Mouse (Mus musculus): ENCODE data around the gene Akr1b10. TPM values are rescaled to one million over a fixed set of nuclear protein-coding genes. Genes with fewer than 3 reads are reported as not detected.
"Not testable (repeated sequence)": the region's sequence is repeated elsewhere in the genome, so short reads cannot be mapped to it uniquely, and the experiment has no call there.

The Akr1b10 gene
- polyA plus RNA-seq, 1 experiment, result not detected

DNA sequence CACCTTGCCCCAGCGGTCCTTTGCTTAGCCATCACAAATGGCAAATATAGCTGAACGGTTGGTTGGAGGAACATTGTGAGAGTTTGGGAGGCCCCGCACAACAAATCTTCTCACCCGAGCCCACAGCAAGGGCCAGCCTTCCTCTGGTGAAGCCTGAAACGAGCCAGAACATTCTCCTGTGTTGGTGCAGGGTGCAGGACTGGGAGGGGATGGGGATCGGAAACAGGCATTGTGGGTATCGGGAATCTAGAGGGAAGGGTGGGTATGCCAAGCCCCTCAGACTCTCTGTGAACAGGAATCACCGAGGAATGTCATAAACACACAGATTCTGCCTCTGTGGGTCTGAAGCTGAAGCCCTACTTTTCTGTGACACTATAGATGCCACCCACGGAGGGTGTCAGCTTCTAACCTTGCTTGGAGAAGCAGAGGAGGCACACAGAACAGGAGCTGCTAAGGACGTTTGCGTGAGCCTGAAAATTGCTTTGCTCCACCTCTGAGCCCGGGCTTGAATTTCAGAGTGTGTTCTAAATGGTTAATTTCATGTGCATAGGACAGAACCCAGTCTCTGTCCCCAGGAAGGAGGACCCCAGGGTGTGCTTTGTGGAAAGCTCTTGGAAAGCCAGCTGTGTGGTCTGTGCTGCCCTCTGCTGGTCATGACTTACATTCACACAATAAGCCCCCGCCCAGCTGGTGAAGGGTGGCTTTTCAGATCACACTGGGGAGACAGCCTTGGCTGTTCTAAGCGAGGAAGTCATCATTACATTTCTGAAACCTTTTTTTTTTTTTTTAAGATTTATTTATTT, 37.7 kb upstream of the Akr1b10 start:
- H3K4me1 ChIP-seq (ENCODE audit: control insufficient read depth), result no peaks in the 10 kb centered on the region
- no peak for TF ChIP-seq GATA1 (IDR thresholded peaks at IDR 0.05; ENCODE audit: low read length)
- no peak for TF ChIP-seq TAL1 (IDR thresholded peaks at IDR 0.05; ENCODE audit: low read length)
- no peak overlapping the region for H3K4me3 ChIP-seq (replicated peaks)
- H3K27me3 ChIP-seq (ENCODE audit: control insufficient read depth), result 0 out of 2 replicates have a peak, but pooled peaks cover 2% of the 10 kb centered on the region
- no peaks in the 10 kb centered on the region for H3K9me3 ChIP-seq (ENCODE audit: control insufficient read depth, low read length)
- no peaks in the 10 kb centered on the region for H3K36me3 ChIP-seq (ENCODE audit: control insufficient read depth)

DNA sequence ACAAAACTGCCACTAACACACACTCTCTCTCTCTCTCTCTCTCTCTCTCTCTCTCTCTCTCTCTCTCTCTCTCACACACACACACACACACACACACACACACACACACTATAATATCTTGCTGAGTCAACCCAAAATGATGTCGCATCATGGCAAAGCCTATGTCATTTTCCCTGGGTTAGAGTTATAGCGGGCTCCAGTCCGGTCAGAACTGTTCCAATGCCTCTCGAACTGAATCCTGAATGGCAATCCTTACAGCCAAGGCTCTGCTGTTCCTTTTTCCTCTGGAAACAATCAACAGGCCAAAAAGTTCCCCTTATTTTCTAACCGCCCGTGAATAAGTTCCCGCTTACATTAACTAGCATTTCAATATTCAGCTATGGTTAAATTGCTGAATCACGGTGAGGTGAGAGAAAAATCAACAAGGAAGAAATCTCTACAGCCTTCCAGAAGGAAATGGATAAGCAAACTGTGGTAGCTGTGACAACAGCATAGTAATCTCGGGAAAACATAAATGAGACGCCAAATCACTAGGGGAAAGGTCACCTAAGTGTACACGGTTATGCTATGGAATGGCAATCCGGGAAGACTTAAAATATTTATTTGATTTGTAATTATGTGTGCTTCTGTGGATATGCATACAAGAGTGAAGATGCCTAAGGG, 33.9 kb upstream of the Akr1b10 start:
- TF ChIP-seq GATA1 (IDR thresholded peaks at IDR 0.05; ENCODE audit: low read length) (no peak), TAL1 (IDR thresholded peaks at IDR 0.05; ENCODE audit: low read length) (no peak)
- H3K4me3 ChIP-seq (replicated peaks), result no peak overlapping the region
- peaks cover 5% of the 10 kb centered on the region; the same call in 1 of the 2 replicates for H3K27me3 ChIP-seq (ENCODE audit: control insufficient read depth)

DNA sequence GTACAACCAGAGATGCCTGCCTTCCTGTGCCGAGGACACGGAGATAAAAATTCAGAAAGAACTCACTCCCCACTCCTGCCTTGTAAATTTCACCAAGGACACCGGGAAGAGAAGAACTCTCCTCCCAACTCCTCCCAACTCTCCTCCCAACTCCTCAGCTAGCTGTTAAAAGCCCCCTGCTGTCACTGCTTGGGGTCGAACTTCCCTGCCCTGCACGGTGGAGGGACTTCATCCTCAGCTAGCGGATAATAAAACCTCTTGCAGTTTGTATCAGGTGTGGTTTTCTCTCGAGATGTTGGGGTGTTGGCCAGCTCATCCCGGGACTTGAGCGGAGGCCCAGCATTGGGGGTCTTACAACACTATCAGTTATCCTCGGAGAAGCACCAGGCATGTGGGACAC, 32.5 kb upstream of the Akr1b10 start:
- H3K9me3 ChIP-seq (ENCODE audit: control insufficient read depth, low read length); H3K27me3 ChIP-seq (ENCODE audit: control insufficient read depth); H3K36me3 ChIP-seq (ENCODE audit: control insufficient read depth): not testable (repeated sequence)

More for the DNA sequence above, 33.9 kb upstream of the Akr1b10 start:
- Histone ChIP-seq H3K36me3 (ENCODE audit: control insufficient read depth) (no peaks in the 10 kb centered on the region), H3K9me3 (ENCODE audit: control insufficient read depth, low read length) (no peaks in the 10 kb centered on the region), H3K4me1 (ENCODE audit: control insufficient read depth) (peaks cover 1% of the 10 kb centered on the region; the same call in 1 of the 2 replicates)

DNA sequence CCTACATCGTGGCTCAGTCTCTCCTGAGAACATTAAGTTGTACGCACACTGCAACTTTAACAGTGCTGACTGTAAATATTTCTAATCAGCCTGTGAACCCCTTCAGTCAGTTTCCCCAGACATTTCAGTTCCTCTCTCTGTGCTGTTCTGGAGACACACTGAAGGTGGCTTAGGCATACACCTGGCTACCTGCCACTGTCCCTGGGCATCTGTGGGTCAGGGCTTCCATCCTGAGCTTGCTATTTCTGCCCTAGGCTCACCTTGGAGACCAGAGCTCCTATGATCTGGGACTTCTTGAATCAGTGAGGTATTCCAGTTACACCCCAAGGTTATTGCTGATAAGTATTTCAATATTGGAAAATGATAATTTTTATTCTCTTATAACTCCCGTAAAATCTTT, 31.6 kb upstream of the Akr1b10 start:
- Histone ChIP-seq H3K27me3 (ENCODE audit: control insufficient read depth) (peaks cover 3% of the 10 kb centered on the region; the same call in 1 of the 2 replicates), H3K4me1 (ENCODE audit: control insufficient read depth) (peaks cover 1% of the 10 kb centered on the region; the same call in 1 of the 2 replicates), H3K36me3 (ENCODE audit: control insufficient read depth) (no peaks in the 10 kb centered on the region), H3K4me3 (replicated peaks) (no peak overlapping the region), H3K9me3 (ENCODE audit: control insufficient read depth, low read length) (no peaks in the 10 kb centered on the region)
- TF ChIP-seq GATA1 (IDR thresholded peaks at IDR 0.05; ENCODE audit: low read length) (no peak), TAL1 (IDR thresholded peaks at IDR 0.05; ENCODE audit: low read length) (no peak)

More for the DNA sequence above, 32.5 kb upstream of the Akr1b10 start:
- H3K4me3 ChIP-seq (replicated peaks); H3K4me1 ChIP-seq (ENCODE audit: control insufficient read depth): not testable (repeated sequence)

DNA sequence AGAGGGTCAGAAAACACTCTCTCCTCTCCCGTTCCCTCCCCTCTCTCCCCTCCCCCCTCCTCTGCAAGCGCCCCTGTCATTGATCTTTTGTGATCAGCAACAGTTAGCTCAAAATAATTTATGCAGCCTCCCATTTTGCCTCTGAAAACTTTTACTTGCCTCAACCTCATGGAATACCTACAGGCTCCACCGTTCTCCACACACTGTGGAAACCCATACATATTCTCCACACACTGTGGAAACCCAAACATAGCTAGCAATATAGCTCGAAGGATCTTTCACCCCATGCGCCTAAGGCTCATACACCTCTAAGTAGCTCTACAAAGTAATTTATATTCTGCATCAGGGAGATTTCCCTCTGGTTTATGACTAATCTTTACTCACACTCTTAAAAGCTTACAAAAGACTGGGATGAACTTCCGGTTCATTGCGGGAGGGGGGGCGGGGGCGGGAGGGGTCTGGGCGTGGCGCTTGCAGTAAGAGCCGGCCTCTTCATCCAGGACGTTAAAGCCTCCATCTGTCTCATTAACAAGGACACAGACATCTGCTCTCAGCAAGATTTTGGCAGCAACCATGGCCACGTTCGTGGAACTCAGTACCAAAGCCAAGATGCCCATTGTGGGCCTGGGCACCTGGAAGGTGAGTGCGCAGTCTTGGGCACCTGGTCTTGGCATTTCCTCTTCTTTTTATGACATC, 30.2 kb upstream of the Akr1b10 start, which contains the start of gene Akr1b8:
Gene Akr1b8 (plus strand): TSS at position 462 of the 696 bp plus-strand sequence.
- no peaks in the 10 kb centered on the region for H3K36me3 ChIP-seq (ENCODE audit: control insufficient read depth)
- H3K9me3 ChIP-seq (ENCODE audit: control insufficient read depth, low read length), result no peaks in the 10 kb centered on the region
- H3K4me1 ChIP-seq (ENCODE audit: control insufficient read depth), result peaks cover 1% of the 10 kb centered on the region; the same call in 1 of the 2 replicates
- H3K4me3 ChIP-seq (replicated peaks), result no peak within 1 kb of the TSS
- peaks cover 3% of the 10 kb centered on the region; the same call in 1 of the 2 replicates for H3K27me3 ChIP-seq (ENCODE audit: control insufficient read depth)
- no peak for TF ChIP-seq GATA1 (IDR thresholded peaks at IDR 0.05; ENCODE audit: low read length)
- TF ChIP-seq TAL1 (IDR thresholded peaks at IDR 0.05; ENCODE audit: low read length), result no peak

DNA sequence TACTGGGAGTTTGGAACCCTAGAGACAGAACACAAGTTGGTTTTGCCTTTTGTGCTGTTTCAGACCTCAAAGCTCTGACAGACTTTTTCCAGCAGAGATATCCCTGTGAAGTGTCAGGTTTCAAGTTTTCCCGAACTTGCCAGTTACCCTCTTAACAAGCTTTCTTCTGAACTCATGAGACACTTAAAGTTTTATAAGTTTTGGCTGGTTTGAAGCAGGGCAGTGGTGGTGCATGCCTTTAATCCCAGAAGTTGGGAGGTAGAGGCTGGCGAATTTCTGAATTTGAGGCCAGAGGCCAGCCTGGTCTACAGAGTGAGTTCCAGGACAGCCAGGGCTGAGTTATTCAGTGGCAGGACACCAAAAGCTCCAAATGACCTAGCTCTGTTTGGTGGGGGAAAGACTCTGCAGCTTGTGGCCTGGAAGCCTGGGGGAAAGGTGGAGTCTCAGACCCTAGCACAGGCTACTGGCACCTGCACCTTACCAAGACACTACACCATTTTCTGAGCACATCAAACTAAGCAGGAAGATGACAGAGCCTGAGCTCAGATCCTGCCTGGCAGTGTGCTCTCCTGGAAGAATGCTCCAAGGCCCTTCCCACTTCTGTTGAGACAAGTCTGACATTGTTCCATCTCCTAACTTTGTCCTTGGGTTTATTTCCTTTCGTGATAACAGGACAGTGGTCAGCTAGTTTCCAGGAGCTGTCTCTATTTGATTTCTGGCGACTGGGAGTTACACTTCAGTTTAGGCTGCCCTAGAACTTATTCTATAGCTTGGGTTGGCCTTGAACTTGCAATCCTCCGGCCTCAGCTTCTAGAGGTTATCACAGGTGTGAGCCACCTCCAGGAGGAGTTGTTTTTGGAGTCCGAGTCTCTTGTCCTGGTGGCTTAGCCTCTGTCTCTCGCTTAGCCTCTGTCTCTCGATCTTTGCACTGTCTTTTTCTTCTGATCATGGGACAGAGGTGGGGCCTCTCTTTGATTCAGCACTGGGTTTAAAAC, 29.4 kb upstream of the Akr1b10 start:
- no peak for TF ChIP-seq TAL1 (IDR thresholded peaks at IDR 0.05; ENCODE audit: low read length)
- Histone ChIP-seq H3K9me3 (ENCODE audit: control insufficient read depth, low read length) (no peaks in the 10 kb centered on the region), H3K27me3 (ENCODE audit: control insufficient read depth) (peaks cover 3% of the 10 kb centered on the region; the same call in 1 of the 2 replicates), H3K36me3 (ENCODE audit: control insufficient read depth) (no peaks in the 10 kb centered on the region), H3K4me3 (replicated peaks) (no peak overlapping the region), H3K4me1 (ENCODE audit: control insufficient read depth) (peaks cover 1% of the 10 kb centered on the region; the same call in 1 of the 2 replicates)

DNA sequence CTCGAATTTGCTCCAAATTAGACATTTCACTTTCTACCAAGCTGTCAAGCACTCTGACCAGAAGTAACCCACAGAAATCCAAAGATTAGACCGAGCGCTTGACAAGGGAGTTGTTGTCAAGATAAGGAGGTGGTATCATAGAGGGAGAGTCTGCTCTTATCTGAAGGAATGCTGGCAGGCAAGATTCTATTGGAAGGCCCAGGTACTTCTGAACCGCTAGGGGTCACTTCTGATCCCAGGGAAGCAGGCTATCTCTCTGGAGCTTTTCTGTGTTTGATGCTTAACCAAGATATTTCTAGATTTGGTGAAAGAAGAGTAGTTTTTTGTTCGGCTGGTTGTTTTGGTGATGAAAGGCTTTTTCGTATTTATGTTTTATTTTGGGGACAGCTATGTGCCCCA, 28.7 kb upstream of the Akr1b10 start:
- Histone ChIP-seq H3K4me1 (ENCODE audit: control insufficient read depth) (peaks cover 1% of the 10 kb centered on the region; the same call in 1 of the 2 replicates), H3K9me3 (ENCODE audit: control insufficient read depth, low read length) (no peaks in the 10 kb centered on the region), H3K36me3 (ENCODE audit: control insufficient read depth) (no peaks in the 10 kb centered on the region), H3K27me3 (ENCODE audit: control insufficient read depth) (peaks cover 3% of the 10 kb centered on the region; the same call in 1 of the 2 replicates), H3K4me3 (replicated peaks) (no peak overlapping the region)
- TF ChIP-seq GATA1 (IDR thresholded peaks at IDR 0.05; ENCODE audit: low read length) (no peak), TAL1 (IDR thresholded peaks at IDR 0.05; ENCODE audit: low read length) (no peak)

DNA sequence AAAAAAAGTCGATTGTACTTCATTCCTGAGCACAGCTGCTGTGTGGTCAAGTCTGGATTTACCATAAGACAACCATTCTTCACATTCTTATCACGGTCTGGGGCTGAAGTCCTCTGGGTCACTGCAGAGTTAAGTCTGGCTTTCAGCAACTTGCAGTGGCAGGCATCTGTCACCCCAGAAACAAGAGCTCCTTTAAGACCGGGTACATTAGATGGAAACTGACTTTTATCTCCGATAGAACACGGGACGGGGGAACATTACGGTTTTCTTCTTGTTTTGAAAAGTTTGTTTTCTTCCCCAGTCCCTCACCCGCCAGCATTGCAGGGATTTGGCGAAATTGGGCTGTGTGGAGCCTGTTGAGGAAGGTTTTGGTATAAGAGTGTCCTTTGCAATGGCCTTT, 28.2 kb upstream of the Akr1b10 start:
- no peak for TF ChIP-seq GATA1 (IDR thresholded peaks at IDR 0.05; ENCODE audit: low read length)
- TF ChIP-seq TAL1 (IDR thresholded peaks at IDR 0.05; ENCODE audit: low read length), result no peak
- Histone ChIP-seq H3K27me3 (ENCODE audit: control insufficient read depth) (peaks cover 3% of the 10 kb centered on the region; the same call in 1 of the 2 replicates), H3K4me1 (ENCODE audit: control insufficient read depth) (peaks cover 1% of the 10 kb centered on the region; the same call in 1 of the 2 replicates)

More for the DNA sequence above, 28.2 kb upstream of the Akr1b10 start:
- Histone ChIP-seq H3K4me3 (replicated peaks) (no peak overlapping the region), H3K9me3 (ENCODE audit: control insufficient read depth, low read length) (no peaks in the 10 kb centered on the region), H3K36me3 (ENCODE audit: control insufficient read depth) (no peaks in the 10 kb centered on the region)

All from erythroblast, embryonic 14.5 days (primary cell).